Mouse (Mus musculus) hindbrain, embryonic 14.5 days (tissue): Measurements from ENCODE around the gene Spag6l. TPM values are rescaled to one million over a fixed set of nuclear protein-coding genes. Genes with fewer than 3 reads are reported as not detected.
A peak's percentile ranks its signal among the peaks of the same experiment; 100 is the strongest.

Experiments
- ATAC-seq: fragments of 200-750 bp; cut with Nextera tagmentation; 2 replicates; pipeline ENCODE4 v1.8.0; 2017; ENCODE audit warnings: moderate number of reproducible peaks, mild to moderate bottlenecking, moderate TSS enrichment, moderate library complexity; ENCODE audit not compliant: low FRiP score
- DNase-seq: peaks from one replicate; pipeline ENCODE4 v3.0.0-alpha.2; 2015; ENCODE audit warnings: low spot score
- H3K27ac ChIP-seq: fragments of 300-500 bp; sonication (generic); 2 replicates; pipeline ENCODE4 v1.5.1; 2014; ENCODE audit warnings: mild to moderate bottlenecking, moderate library complexity
- H3K27me3 ChIP-seq: fragments of 300-500 bp; sonication (generic); 2 replicates; pipeline ENCODE4 v1.6.1; 2014; ENCODE audit warnings: mild to moderate bottlenecking, low read length, mixed read lengths; ENCODE audit not compliant: control insufficient read depth, insufficient read depth
- H3K36me3 ChIP-seq: fragments of 300-500 bp; sonication (generic); replicated peaks from 2 replicates; pipeline ENCODE4 v1.6.1; 2014; ENCODE audit not compliant: control insufficient read depth, insufficient read depth
- H3K4me1 ChIP-seq: fragments of 300-500 bp; sonication (generic); replicated peaks from 2 replicates; pipeline ENCODE4 v1.6.1; 2014; ENCODE audit warnings: antibody characterized with exemption, low read length, mixed read lengths; ENCODE audit not compliant: control insufficient read depth, insufficient read depth
- H3K4me2 ChIP-seq: fragments of 300-500 bp; sonication (generic); replicated peaks from 2 replicates; pipeline ENCODE4 v1.6.1; 2014; ENCODE audit warnings: mild to moderate bottlenecking, moderate library complexity
- H3K4me3 ChIP-seq: fragments of 300-500 bp; sonication (generic); replicated peaks from 2 replicates; pipeline ENCODE4 v1.5.1; 2014; ENCODE audit warnings: mild to moderate bottlenecking, low read length
- H3K9ac ChIP-seq: fragments of 300-500 bp; sonication (generic); 2 replicates; pipeline ENCODE4 v1.6.1; 2014
- H3K9me3 ChIP-seq: fragments of 300-500 bp; sonication (generic); 2 replicates; pipeline ENCODE4 v1.6.1; 2016; ENCODE audit warnings: low read length; ENCODE audit not compliant: control insufficient read depth
- WGBS: fragments of 180-500 bp; shearing (Covaris S2); extraction: QIAGEN DNeasy Blood & Tissue Kit; methylation state at CpG from one replicate; pipeline ENCODE4 v1.1.7; 2014; 5-methylcytosine and 5-hydroxymethylcytosine counted together
- polyA plus RNA-seq: library from polyadenylated mRNA; unstranded; fragments of >200 nt; fragmentation: Nextera tagmentation; extraction: Ambion mirVana; gene quantifications from 2 replicates; pipeline ENCODE4 v1.2.1, GENCODE M21; 2014

Spag6l gene
- 18.3 and 21.6 TPM in 2 replicates for polyA plus RNA-seq

DNA sequence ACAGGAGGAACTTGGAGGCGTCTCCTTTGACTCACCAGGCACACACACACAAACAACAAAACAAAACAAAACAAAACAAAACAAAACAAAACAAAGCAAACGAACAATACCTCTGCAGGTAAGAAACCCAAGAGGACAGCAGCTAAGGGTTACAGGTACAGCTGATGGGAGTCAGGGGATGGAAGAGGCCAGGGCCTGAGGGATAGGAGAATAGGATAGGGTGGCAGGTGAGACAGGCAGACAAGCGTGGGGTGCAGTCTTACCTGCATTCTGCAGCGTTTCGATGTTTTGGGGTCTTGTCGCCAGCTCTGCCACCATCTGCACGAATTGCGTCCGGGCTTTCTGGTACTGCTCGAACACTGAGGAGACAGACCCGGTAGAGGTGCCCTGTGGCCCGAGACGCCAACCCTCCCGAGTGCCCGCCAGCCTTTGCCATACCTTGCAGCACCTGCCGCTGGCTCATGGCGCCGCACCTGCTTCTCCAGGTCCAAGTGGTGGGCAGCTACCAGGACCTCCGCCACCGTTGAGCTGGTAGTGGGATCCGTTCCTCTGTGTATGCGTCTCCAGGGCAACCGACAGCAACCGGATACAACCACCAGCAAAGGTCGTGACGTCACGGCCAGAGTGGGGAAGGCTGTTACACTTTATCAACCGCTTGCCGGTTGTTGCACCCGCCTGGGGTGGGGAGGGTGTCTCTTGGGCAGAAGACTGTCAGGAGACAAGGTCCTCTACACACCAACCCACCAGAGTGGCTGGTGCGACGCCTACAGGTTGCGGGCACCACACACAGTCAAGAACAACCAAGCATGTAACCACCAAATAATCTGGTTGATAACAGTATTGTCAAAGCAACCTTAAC lies at the start of gene Spag6l:
TSS of gene Spag6l (minus strand) at position 700 of the 859 bp plus-strand sequence.
- Histone ChIP-seq H3K4me3 (peak within 1 kb of the TSS; percentile 63), H3K4me1 (peaks cover 3% of the 10 kb centered on the region; the same call in 1 of the 2 replicates), H3K4me2 (peak within 1 kb of the TSS; percentile 76), H3K9me3 (no peaks in the 10 kb centered on the region), H3K9ac (peak within 1 kb of the TSS; percentile 68), H3K27ac (no peak within 1 kb of the TSS), H3K36me3 (no peaks in the 10 kb centered on the region), H3K27me3 (no peaks in the 10 kb centered on the region)
- DNase-seq (peak; percentile 70), ATAC-seq (peak; percentile 97)
- 6% methylated on average over 33 of the region's 33 CpGs for WGBS

GRCm38 (mm10) chr16:16879025-16879424 lies 49.8 kb upstream of the Spag6l start:
- no peaks in the 10 kb centered on the region for H3K4me1 ChIP-seq
- H3K36me3 ChIP-seq = peaks cover 86% of the 10 kb centered on the region
- no peak for DNase-seq
- no peak overlapping the region for H3K4me3 ChIP-seq
- H3K9ac ChIP-seq = no peak overlapping the region
- H3K27me3 ChIP-seq = no peaks in the 10 kb centered on the region
- peaks cover 11% of the 10 kb centered on the region; the same call in 1 of the 2 replicates for H3K9me3 ChIP-seq
- WGBS = 92% methylated on average over 5 of the region's 5 CpGs
- no peak overlapping the region for H3K4me2 ChIP-seq
- no peak overlapping the region for H3K27ac ChIP-seq
- ATAC-seq = no peak

DNA sequence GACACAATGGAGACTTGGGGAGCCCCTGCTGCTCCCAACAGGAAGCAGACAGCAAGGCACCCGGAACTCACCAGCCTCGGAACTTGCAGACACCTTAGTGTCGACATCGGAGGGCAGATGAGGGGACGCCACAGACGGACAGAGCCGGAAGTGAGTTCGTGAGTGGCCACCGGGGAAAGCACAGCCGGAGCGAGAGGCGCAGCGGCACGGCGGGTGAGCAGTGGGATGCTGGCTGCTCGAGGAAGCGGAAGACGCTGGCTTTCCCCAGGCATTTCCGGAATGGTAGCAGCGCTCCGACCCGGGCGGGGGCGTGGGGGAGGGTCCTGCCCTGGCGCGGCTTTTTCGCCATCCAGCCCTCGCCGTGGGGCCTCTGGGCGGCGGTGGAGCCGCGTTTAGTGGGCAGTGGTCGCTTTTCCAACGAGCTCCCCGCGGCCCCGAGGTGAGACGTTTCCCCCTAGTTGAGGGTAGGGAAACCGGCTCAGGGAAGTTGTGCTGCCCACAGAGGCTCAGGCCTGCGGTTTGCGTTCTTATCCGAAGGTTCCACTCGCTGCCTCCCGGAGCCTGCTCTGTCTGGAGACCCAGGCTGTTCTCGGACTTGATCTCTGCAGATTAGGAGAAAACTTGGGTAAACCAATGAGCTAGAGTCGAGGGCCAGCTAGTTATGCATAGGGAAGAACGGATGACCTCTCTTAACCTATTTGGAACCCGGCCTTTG lies 41.5 kb upstream of the Spag6l start, which contains the start of the genes Top3b and Vpreb1:
TSS of gene Top3b (plus strand) at position 120 of the 715 bp plus-strand sequence.
TSS of gene Vpreb1 (minus strand) at position 227 of the 715 bp plus-strand sequence.
- ATAC-seq (peak; percentile 97), DNase-seq (peak; percentile 94)
- H3K9me3 ChIP-seq = 0 out of 2 replicates have a peak, but pooled peaks cover 1% of the 10 kb centered on the region
- peak within 1 kb of the TSS; percentile 82 for H3K9ac ChIP-seq
- H3K36me3 ChIP-seq = peaks cover 6% of the 10 kb centered on the region
- peak within 1 kb of the TSS; percentile 91 for H3K27ac ChIP-seq
- peak within 1 kb of the TSS; percentile 66 for H3K4me3 ChIP-seq
- peak within 1 kb of the TSS; percentile 50 for H3K4me2 ChIP-seq
- peaks cover 8% of the 10 kb centered on the region for H3K4me1 ChIP-seq
- under 1% methylated on average over 49 of the region's 49 CpGs for WGBS
- H3K27me3 ChIP-seq = no peaks in the 10 kb centered on the region

GRCm38 (mm10) chr16:16870241-16870616 lies 41.0 kb upstream of the Spag6l start:
- no peaks in the 10 kb centered on the region for H3K9me3 ChIP-seq
- no peak for DNase-seq
- peak overlapping the region; percentile 50 for H3K4me2 ChIP-seq
- H3K9ac ChIP-seq = peak overlapping the region; percentile 82; the same call in 1 of the 2 replicates
- H3K36me3 ChIP-seq = peaks cover 3% of the 10 kb centered on the region; the same call in 1 of the 2 replicates
- H3K27ac ChIP-seq = peak overlapping the region; percentile 91
- ATAC-seq = peak; percentile 56
- H3K27me3 ChIP-seq = no peaks in the 10 kb centered on the region
- H3K4me1 ChIP-seq = peaks cover 8% of the 10 kb centered on the region
- H3K4me3 ChIP-seq = peak overlapping the region; percentile 66
- WGBS = 35% methylated on average over 7 of the region's 7 CpGs

- no peak overlapping the region for H3K9ac ChIP-seq
These were observed 36.7 kb upstream of the Spag6l start for GRCm38 (mm10) chr16:16865696-16866561.

GRCm38 (mm10) chr16:16865217-16865616 lies 36.0 kb upstream of the Spag6l start:
- Histone ChIP-seq H3K9me3 (no peaks in the 10 kb centered on the region), H3K9ac (no peak overlapping the region), H3K4me3 (no peak overlapping the region), H3K4me2 (no peak overlapping the region), H3K27me3 (no peaks in the 10 kb centered on the region), H3K27ac (no peak overlapping the region), H3K36me3 (no peaks in the 10 kb centered on the region), H3K4me1 (no peaks in the 10 kb centered on the region)
- no peak for ATAC-seq
- no peak for DNase-seq

More at GRCm38 (mm10) chr16:16865696-16866561, 36.7 kb upstream of the Spag6l start:
- Histone ChIP-seq H3K4me1 (no peaks in the 10 kb centered on the region), H3K4me2 (no peak overlapping the region), H3K27me3 (no peaks in the 10 kb centered on the region), H3K9me3 (no peaks in the 10 kb centered on the region), H3K27ac (no peak overlapping the region), H3K4me3 (no peak overlapping the region), H3K36me3 (no peaks in the 10 kb centered on the region)
- ATAC-seq = no peak
- no peak for DNase-seq
- WGBS = 66% methylated on average over 4 of the region's 5 CpGs

GRCm38 (mm10) chr16:16863978-16864377 lies 34.7 kb upstream of the Spag6l start, which contains the start of gene Igll1:
Igll1 (minus strand) TSS chr16:16863985.
- Histone ChIP-seq H3K27ac (no peak within 1 kb of the TSS), H3K27me3 (no peaks in the 10 kb centered on the region), H3K36me3 (no peaks in the 10 kb centered on the region), H3K4me1 (no peaks in the 10 kb centered on the region), H3K9ac (no peak within 1 kb of the TSS), H3K4me2 (no peak within 1 kb of the TSS), H3K4me3 (no peak within 1 kb of the TSS), H3K9me3 (no peaks in the 10 kb centered on the region)
- DNase-seq (no peak), ATAC-seq (no peak)
- 78% methylated on average over 2 of the region's 2 CpGs for WGBS

GRCm38 (mm10) chr16:16862288-16862687 lies 33.0 kb upstream of the Spag6l start:
- 84% methylated on average over 3 of the region's 3 CpGs for WGBS

More at GRCm38 (mm10) chr16:16862288-16862687, 33.0 kb upstream of the Spag6l start:
- ATAC-seq = no peak
- DNase-seq = peak; percentile 0
- H3K36me3 ChIP-seq = no peaks in the 10 kb centered on the region
- H3K4me1 ChIP-seq = no peaks in the 10 kb centered on the region
- no peak overlapping the region for H3K9ac ChIP-seq
- H3K27me3 ChIP-seq = no peaks in the 10 kb centered on the region
- no peaks in the 10 kb centered on the region for H3K9me3 ChIP-seq
- H3K4me3 ChIP-seq = no peak overlapping the region
- no peak overlapping the region for H3K27ac ChIP-seq
- H3K4me2 ChIP-seq = no peak overlapping the region
